8 mouse cellular contexts compared by ENCODE assay signal in genomic region chrX:20547609-20548008, GRCm38 (mm10). TPM values are rescaled to one million over a fixed set of nuclear protein-coding genes. Genes with fewer than 3 reads are reported as not detected.
DNase-seq lines count a peak whose midpoint lies in the region; ATAC-seq and TF ChIP-seq lines count a peak whose summit lies in the region.

No protein-coding gene starts in this region.

- H3K4me1 ChIP-seq in hindbrain, embryonic 16.5 days (ENCODE audit: control insufficient read depth, insufficient read depth, low read depth, low read length), result no peaks in the 10 kb centered on the region

- intact Hi-C loops in gastrocnemius, adult 2 months (cut with DNase I), result no loop called here

- no peaks in the 10 kb centered on the region for H3K36me3 ChIP-seq in hindbrain, embryonic 16.5 days (ENCODE audit: control insufficient read depth, insufficient read depth, low read length)

- H3K4me3 ChIP-seq in gastrocnemius, adult 2 months, result peak overlapping the region; percentile 69
- no peak overlapping the region for H3K4me3 ChIP-seq in hindbrain, embryonic 16.5 days (ENCODE audit: low read length)

- H3K27ac ChIP-seq in gastrocnemius, adult 2 months, result no peak overlapping the region
- no peak overlapping the region for H3K27ac ChIP-seq in hindbrain, embryonic 16.5 days (ENCODE audit: low read depth, low read length)

- peak; percentile 26 for DNase-seq in gastrocnemius, adult 2 months
- DNase-seq in gastrocnemius, postnatal 4 days (ENCODE audit: low spot score in 2 of 2), result no peak
- DNase-seq in adrenal gland, adult 8-10 months, result peak; percentile 44
- peak; percentile 50 for DNase-seq in lung, postnatal 25 days (ENCODE audit: low spot score)
- no peak for DNase-seq in right cerebral cortex, postnatal 25 days
- no peak for DNase-seq in gastrocnemius, adult 8-10 months (ENCODE audit: low spot score in 2 of 2)
- DNase-seq in thymus, postnatal 36 days, result no peak

- ATAC-seq in hindbrain, embryonic 16.5 days, result no peak

- no peak overlapping the region; the same call in 1 of the 2 replicates for H3K9ac ChIP-seq in hindbrain, embryonic 16.5 days (ENCODE audit: low read depth, low read length)

- H3K4me2 ChIP-seq in hindbrain, embryonic 16.5 days (ENCODE audit: low read length), result peak overlapping the region; percentile 68

- 49% methylated on average over 5 of the region's 5 CpGs for WGBS in hindbrain, embryonic 16.5 days

- H3K27me3 ChIP-seq in hindbrain, embryonic 16.5 days (replicated peaks; ENCODE audit: control insufficient read depth, insufficient read depth, low read length), result no peaks in the 10 kb centered on the region

- H3K9me3 ChIP-seq in hindbrain, embryonic 16.5 days (ENCODE audit: control insufficient read depth, low read length), result no peaks in the 10 kb centered on the region

- TF ChIP-seq CTCF in gastrocnemius, adult 2 months (IDR thresholded peaks at IDR 0.05), result no peak

RNA-seq across cellular contexts. Expression of gene Rgn, which starts 2.0 kb away (rescaled TPM):
- total RNA-seq in gastrocnemius, adult 2 months (2021), result not detected
- 1 to 10 TPM in 1 of 2 experiments, under 1 TPM in 1; 0.17 to 1.2 TPM for total RNA-seq in gastrocnemius, postnatal 4 days (2021)
- 1 to 10 TPM; 2.7 to 3.8 (median 3.7) TPM for total RNA-seq in adrenal gland, adult 8-10 months (2022)
- polyA plus RNA-seq in hindbrain, embryonic 16.5 days (2015; fragmentation: Nextera tagmentation; extraction: Ambion mirVana), result 0.54 and 0.93 TPM in 2 replicates
- total RNA-seq in gastrocnemius, adult 8-10 months (2022), result under 1 TPM in 1 of 4 experiments, not detected in 3; 0.46 TPM

Comparison
In these comparisons a context has a peak if more than half of its experiments do, and no peak if none do; other contexts are left out.
1. DNase-seq: peak in gastrocnemius, adult 2 months (single experiment), adrenal gland, adult 8-10 months (single experiment) and lung, postnatal 25 days (single experiment); none in gastrocnemius, postnatal 4 days (0 of 2), right cerebral cortex, postnatal 25 days (single experiment), gastrocnemius, adult 8-10 months (0 of 2) and thymus, postnatal 36 days (0 of 2).